Mouse (Mus musculus) heart, adult 2 months (tissue): Measurements from ENCODE around the gene Wdfy3.
"Not testable (repeated sequence)": the region's sequence is repeated elsewhere in the genome, so short reads cannot be mapped to it uniquely, and the experiment has no call there.

Experiments used
- CTCF ChIP-seq: fragments of 200-600 bp; IDR thresholded peaks from 2 replicates; pipeline ENCODE4 v1.8.1; 2022; ENCODE audit warnings: antibody characterized with exemption, mild to moderate bottlenecking, moderate library complexity
- POLR2A ChIP-seq: fragments of 200-500 bp; IDR thresholded peaks from 2 replicates; pipeline ENCODE4 v1.6.1; 2011; ENCODE audit warnings: mild to moderate bottlenecking, low read depth, low read length, control low read depth; ENCODE audit not compliant: insufficient read depth

- not testable (repeated sequence) for TF ChIP-seq POLR2A, CTCF
Observed at GRCm38 (mm10) chr5:101837605-101838004, 232.1 kb downstream of the Wdfy3 start.
